Mouse (Mus musculus) adipose tissue, adult 10 weeks (tissue): ENCODE measurements around the gene Pnpla8. TPM values are rescaled to one million over a fixed set of nuclear protein-coding genes. Genes with fewer than 3 reads are reported as not detected.

Experiments
- polyA plus RNA-seq: library from polyadenylated mRNA; stranded (reverse); fragments of 350-450 nt; fragmentation: Illumina TruSeq; extraction: RNeasy Lipid Tissue Mini Kit (QIAGEN cat#74804); gene quantifications from one replicate; pipeline ENCODE4 v1.2.3, GENCODE M21; 2014; ENCODE audit warnings: low read depth, low replicate concordance

Gene Pnpla8
- 79.2 TPM for polyA plus RNA-seq

DNA sequence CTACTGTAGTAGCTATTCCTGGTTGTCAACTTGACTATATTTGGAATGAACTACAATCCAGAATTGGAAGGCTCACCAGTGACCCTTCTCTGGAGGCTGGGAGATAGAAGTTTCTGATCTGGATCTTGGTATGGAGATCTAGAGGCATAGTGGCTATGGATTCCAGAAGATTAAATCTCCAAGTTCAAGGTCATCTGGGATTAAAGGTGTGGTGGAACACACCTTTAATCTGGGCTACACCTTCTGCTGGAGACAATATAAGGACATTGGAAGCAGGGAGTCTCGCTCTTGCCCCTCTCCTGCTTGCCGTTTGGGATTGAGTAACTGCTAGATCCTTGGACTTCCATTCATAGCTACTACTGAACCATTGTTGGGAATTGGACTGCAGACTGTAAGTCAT is at the start of gene Pnpla8:
Gene Pnpla8, plus strand, starts transcription at position 301 of the 400 bp plus-strand sequence.

DNA sequence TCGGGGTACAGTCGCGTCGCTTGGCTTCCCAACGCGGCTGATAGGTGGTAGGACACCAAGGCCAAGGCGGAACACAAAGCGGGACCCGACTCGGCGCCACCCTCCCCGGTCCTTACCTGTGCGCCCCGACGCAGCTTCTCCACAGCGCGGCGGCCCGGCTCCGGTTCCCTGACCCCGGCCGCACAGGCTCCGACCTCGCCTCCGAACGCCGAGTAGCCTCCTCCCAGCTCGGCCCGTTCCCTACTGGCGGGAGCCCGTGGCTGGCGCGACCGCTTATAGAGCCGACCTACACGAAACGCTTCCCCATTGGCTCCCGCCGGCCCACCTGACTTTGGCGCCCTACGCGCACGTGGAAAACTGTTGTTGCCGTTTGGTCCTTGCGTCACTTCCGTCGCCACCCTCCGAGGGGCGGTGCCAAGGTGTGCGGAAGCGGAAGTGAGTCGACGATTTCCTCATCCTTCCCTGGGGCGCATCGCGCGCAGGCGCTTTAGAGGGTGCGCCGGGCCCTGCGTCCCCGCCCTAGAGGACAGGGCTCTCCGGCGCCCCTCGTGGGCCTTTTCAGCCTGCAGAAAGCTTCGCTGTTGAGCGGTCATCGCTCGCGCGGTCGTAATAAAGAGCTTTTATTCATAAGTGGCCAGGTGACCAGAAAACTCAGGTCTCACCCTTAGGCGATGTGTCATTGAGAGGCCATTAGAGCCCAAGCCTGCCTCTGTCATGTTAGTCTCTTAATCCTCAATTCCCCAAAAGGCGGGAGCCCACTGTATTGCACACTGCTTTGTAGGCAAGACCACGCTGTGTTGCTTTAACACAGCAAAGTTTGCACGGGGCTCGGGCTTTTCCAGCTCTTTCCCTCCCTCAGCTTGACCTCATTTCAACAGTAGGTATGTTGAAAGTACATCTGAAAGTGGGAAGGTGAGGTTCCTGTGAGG is 11.1 kb upstream of the Pnpla8 start, which contains the start of gene Dnajb9:
Gene Dnajb9, minus strand, starts transcription at position 503 of the 929 bp plus-strand sequence.

DNA sequence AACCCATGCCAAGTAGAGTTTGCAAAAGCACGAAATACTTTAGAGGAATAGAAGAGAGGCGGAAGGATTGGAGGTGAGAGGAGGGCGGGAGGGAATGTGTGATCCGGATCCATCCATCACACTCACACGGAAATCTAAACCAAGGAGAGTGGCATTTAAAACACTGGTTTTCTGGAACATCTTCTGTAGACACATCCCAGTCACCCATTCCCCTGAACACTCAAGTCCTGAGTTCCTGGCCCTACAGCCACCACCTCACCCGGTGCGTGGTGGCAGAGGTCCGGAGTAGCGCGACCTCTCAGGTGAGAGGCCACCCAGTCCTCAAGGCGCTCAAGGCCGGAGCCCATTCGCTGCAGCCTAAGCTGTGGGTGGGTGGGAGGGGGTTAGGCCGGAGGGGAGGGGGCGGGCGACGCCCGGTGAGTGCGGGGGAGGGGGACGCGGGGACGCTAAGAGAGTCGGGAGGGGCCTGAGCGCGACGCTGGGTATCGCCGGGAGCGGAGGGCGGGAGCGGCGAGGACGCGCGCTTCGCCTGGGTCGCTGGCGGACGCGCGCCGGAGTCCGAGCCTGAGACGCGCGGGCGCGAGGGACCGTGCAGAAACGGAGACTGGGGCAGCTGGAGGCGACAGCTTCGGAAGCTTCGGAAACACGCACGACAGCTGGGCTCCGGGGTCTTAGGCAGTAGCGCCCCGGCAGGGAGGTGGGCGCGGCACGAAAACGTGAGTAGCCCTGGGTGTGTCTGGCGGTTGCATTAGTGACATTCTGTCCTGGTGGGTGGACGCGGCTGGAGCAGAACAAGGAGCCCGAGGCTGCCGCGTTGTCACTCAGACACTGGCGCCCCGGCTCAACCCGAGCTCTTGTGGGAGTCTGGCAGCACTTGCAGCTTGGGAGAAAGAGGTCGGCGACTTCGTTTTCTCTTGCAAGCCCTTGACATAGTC is 107.5 kb downstream of the Pnpla8 start, which contains the start of gene Nrcam:
Gene Nrcam, plus strand, starts transcription at position 505 of the 935 bp plus-strand sequence.

Other genes with a start within 250 kb of the Pnpla8 start
- gene Dnajb9, start 11.0 kb upstream of the Pnpla8 start, polyA plus RNA-seq = 75.3 TPM
- 0.43 TPM for gene Nrcam, start 107.5 kb downstream of the Pnpla8 start, polyA plus RNA-seq